Mouse (Mus musculus) lung, adult 2 months (tissue): Measurements from ENCODE around the gene Ermn.

Experiments
- CTCF ChIP-seq: fragments of 200-500 bp; IDR thresholded peaks from 2 replicates; pipeline ENCODE4 v1.5.1; 2011; ENCODE audit warnings: mild to moderate bottlenecking, low read length, control low read depth; ENCODE audit not compliant: insufficient read depth
- POLR2A ChIP-seq: fragments of 200-500 bp; IDR thresholded peaks from 2 replicates; pipeline ENCODE4 v1.6.1; 2011; ENCODE audit warnings: low read depth, mild to moderate bottlenecking, control low read depth, low read length, borderline replicate concordance; ENCODE audit errors: extremely low read depth

DNA sequence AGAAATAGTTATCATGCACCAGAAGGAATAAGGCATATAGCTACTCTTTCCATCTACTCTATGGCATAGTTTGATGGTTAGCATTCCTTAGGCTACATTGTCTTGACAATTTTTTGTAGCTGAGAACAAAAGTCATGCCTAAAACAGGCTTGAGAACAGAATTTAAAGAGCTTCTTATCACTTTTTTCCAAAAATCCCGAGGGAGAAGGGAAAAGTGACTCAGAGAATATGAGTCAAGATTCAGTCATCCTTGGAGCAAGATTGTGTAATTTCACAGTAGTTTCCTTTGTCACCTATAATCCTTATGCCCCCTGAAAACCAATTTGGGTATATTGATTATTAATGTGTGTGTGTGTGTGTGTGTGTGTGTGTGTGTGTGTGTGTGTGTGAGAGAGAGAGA is 27.2 kb upstream of the Ermn start:
- TF ChIP-seq POLR2A, result no peak
- TF ChIP-seq CTCF, result no peak
